Mouse (Mus musculus) retina, postnatal 7 days (tissue): ENCODE measurements around the gene Bcor.

ENCODE experiments used
- DNase-seq: peaks from one replicate; pipeline ENCODE4 v3.0.0-alpha.2; 2012; ENCODE audit warnings: low read depth, low spot score

The Bcor gene

DNA sequence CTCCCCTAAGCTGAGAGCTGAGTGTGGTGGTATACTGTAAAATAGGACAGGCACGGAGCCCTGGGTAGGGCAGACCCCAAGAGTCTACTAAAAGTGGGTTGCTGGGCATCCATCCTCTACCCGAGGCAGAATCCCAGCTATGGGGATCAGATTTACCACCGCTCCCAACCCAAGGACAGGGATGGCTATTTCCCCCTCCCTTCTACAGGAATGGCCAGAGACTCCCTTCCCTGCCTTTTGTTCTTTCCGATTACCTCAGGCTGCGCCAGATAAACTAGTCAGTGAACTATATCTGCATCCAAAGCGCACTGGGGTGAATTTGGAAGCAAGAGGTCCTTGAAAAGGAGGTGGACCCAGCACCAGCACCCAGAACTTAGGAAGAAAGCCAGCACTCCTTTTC, 93.1 kb downstream of the Bcor start:
- no peak for DNase-seq

DNA sequence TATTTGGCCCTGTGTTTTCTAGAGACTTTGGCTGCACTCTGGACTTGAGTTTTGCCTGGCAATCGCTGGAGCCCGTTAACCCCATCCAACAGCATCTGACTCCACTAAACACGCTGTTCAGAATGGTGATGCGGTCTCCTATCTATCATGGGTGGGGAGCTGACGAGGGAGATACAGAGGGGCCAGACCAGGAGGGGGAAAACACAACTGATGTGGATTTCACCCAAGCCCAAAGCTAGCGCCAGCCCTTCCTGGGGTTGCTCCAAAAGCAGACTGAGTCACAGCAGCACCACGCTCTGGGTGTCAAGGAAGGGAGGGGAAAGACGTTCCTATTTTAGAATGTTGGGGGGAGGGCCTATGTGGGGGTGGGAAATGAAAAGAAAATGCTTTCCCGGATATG, 94.4 kb downstream of the Bcor start:
- no peak for DNase-seq

DNA sequence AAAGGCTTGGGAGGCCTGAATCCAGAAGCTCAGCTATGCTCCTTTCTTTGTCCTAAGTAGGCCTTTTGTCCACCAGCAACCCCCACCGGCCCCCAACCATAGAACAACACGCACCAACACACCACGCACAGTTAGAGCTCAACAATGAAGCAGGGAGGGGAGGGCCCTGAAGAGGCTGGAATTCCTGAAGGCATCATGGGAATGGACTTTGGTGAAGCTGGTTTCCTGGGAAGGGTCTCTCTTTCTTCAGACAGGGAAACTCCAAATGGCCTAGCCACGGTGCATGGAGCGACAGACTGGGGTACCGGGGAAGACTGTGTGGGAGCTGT, 97.3 kb downstream of the Bcor start:
- DNase-seq = no peak

DNA sequence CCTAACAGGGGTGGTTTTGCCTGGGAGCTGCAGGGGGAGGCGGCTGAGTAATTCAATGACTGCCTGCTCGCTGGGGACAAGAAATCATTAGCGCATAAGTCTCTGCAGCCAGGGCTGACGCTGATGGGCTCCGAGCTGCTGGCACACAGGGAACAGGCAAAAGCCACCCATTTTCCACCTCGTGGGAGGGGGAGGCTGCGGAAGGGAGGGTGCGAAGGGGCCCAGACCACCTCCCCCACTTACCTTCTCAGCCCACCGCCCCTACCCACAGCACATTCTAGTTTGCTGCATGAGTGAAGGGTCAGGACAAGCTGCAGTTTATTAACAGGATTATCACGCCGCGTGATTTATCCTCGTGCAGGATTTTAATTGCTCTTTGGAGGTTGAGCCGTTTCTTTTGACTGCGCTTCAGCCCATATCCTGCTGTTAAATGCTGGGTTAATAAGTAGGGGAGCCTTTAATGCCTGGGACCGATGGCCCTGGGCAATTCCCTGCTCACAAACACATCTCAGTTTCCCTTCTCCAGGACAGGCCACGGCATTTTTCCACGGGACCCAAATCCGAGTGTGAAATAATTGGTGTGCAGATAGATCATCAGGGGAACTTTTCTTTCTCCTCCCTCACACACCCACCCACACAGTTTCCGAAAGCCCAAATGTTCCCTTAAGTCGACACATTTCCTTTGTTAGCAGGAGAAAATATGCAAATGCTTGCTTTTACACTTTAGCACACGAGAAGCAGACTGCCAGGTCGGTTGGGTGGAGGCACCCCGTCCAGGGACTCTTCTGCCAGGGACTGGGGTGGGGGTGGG, 97.8 kb downstream of the Bcor start:
- DNase-seq = no peak

DNA sequence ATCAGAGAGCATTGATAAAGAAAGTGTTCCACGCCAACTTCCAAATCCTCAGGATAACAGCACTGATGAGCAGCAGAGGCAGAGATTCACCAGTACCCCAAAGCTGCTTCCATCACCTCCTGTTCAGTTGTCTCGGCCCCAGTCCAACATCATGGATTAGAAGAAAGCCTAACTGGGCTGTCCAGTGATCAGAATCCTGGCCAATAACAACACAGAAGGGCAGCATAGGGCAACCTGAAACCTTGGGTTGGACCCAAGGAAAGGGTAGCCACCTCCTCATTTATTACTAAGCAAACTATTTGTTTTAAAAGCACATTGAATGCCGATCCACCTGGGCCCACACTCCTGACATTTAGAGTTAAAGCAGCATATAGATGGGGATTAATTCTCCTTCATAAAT, 99.3 kb downstream of the Bcor start:
- DNase-seq = no peak

DNA sequence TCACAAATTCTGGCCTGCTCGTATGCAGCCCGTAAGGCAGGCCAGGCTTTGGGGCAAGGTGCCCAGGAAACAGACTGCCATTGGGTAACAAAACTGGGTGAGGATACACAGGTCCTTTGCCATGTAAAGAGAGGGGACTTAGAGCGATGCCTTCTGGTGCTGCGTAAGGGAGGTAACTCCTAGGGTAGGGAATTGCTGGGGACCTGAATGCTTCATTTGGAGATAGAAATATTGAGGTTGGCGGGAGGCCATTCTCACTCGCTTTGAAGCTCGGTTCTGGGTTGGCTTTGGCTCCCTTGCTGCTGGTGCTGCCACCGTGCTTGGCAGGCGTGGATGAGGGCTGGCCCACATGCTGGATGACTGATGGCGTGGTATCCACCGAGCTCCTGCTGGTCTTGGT, 102.9 kb downstream of the Bcor start:
- DNase-seq = no peak

DNA sequence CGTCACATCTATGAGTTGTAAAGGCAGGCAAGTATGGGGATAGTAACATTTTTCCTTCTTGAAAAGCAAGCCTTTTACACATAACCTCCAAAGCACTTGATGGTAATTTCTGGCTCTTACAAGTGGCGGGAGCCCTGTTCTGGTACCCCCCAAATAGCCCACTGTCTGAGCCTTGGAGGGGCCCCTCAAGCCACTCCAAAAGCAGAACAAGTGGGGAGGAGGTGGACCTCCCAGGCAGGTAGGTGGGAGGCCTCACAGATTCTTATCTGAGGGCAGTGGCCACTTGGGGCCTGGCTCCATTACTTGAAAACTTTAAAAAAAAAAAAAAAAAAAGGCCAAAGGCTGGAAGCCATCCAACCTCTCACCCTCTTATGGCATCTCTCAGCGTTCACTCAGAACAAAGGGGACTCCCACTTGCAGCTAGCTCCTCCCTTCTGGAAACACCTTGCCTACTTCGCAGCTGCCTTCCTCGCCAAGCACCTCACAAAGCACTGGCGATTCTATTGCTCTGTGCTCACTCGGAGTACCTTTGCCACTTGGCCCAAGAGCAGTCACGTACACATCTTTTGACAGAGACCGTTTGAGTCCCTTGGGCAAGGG, 106.7 kb downstream of the Bcor start:
- no peak for DNase-seq

DNA sequence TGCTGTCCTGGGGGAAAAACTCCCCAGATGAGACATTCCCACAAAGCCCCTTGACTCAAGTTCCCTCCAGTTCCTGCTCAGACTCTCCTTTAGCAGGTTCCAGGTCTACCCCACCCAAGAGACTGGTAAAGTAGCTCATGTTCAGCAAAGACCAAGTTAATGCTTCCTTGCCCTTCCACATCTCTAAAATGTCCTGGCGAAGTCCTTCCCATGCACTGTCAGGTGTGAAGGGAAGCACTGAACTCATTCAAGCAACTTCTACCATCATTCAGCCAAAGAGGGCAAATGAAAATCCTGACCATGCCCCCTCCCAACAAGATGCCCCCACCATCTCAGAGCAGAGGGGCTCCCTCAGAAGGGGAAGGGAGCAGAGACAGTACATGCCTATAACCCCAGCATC, 107.5 kb downstream of the Bcor start:
- DNase-seq = no peak

DNA sequence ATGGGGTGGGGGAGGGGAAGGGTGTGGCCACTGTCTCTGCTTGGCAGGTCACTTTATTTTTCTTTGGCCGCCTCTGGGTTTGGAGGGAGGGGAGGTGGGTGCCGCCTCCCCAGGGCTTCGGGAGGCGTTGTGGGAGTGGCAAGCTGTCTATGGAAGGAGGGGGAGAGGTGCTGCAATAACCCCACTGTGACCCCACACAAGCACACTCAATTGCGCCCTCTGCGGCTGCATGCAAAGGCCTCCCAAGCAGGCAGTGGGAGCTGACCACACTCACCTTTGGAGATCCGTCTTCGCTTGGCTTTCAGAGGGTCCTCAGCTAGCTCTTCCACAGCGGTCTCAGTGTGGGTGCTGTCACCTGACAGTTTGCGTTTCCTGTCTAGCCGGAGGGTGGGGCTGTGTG, 111.4 kb downstream of the Bcor start:
- no peak for DNase-seq

DNA sequence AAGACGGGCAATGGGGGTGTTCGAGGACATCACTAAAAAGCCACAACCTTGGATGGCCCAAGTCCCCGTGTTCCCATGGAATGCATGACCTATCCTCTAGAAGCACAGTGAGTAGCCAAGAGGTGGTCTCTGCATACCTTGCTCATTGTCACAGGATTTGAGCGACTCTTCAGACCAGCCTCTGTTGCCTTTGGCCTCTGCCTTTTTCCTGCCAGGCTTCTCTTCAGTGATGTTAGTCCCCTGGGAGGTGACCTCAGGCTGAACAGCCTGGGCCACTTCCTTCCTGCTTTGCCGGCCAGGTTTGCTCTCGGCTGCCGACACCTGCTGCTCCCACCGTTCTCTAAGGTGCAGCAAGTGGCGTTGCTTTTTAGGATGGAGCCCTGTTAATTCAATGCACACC, 112.0 kb downstream of the Bcor start:
- DNase-seq = no peak

DNA sequence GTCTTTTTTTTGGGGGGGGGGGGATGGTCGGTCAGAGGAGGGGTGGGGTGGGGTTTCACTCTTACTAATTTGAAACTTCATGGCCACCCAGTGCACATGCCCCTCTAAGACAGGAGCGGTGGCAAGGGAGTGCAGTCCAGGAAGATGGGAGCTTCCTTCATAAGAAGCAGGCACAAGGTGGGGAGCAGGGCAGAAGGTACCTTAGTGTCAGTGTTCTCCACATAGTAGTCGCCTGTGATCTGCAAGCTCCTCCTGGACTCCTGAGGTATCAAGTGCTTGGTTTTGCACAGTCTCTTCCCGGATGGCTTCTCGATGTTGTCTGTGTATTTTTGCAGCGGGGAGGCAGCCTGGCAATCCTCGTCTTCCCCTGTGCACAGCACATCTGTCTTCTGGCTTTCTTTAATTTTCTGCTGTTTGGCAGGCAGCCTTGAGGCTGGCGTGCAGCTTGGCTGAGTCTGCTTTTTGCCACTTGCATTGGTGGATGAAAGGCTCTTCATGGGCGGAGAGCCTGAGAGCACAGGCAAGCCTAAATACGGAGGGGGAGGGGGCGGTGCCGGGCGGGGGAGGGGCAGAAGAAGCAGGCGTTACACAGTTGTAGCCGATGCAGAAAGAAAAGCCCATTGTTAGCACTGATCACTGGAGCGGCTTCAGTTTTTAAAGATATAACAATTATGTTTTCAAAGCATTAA, 112.8 kb downstream of the Bcor start:
- DNase-seq = no peak

DNA sequence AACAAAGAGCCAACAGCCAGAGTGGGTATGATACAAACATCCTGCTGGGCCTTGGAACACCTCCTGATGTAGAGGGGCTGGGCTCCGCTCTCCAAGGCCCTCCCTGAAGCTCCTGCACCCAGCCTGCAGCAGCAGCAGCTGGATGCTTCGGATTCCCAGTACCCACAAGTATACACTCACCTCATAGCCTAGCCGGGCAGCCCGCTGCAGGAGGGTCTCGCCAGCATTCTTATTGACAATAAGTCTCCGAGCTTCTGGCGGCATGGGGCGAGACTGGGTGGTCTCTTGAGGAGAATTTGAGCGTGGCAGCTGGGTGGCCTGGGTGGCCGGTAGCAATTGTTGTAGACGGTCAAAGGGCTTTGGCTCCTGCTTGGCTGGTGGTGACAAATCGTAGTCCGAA, 113.5 kb downstream of the Bcor start:
- DNase-seq = no peak

DNA sequence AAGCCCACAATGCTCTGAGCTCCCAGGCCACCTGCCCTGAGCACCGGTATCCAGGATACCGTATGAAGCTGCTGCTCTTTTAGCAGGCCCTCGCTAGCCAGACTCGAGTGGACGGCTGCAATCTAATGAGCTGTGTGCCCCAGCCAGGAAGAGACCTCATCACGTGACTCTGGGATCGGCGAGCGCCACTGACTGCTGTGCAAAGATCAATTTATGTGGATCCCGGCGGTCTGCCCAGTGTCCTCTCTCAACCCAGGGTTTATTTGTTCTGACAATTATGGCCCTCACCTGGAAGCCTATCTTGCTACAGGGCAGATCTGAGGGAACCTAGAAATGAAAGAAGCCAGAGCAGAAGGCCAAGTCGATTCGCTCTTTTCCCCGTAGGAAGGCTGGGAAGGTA, 116.8 kb downstream of the Bcor start:
- DNase-seq = no peak

DNA sequence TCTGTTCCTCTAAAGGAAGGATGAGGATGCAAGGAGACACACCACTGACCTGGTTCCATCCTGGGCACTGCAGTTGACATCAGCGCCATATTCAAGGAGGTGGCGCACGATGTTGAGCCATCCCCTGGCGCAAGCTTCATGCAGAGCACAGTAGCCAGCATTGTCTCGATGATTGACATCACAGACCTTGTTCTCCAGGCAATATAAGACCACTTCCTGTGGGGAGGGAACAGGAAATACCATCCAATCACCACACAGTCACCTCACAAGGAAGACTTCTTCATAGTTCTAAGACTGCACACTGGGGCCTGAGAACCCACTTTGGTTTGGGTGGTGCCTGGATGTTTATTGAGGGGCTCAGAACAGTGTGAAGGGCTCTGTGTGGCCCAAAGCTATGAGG, 118.7 kb downstream of the Bcor start:
- no peak for DNase-seq

DNA sequence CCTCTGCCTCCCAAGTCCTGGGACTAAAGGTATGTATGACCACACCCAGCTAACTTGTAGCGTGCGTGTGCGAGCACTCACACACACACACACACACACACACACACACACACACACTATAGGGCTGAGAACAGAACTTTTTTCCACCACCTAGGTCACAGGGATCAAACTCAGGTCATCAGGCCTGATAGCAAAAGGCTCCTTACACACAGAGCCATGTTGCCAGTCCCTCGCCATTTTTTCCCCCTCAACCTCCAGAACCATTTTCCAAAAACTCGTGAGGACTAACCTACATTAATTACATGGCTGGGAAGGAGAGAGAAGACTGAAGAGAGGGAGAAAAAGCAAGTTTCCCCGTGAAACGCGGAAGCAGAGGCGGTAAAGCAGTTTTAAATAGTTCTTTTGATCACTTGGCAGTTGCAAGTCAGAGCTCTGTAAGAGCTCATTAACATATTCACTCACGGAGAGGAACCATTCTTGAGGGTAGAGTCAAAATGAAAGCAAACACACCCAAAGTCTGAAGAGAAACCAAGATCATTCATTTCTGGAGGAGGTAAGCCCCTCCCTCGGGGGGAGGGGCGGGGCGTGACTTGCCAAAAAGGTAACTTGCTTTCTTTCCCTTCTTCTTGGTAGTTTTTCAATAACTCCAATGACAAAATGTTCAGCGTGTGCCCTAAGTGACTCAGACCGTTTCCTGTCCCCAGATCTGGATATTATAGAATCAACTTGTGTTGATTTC, 145.3 kb downstream of the Bcor start:
- DNase-seq = no peak

DNA sequence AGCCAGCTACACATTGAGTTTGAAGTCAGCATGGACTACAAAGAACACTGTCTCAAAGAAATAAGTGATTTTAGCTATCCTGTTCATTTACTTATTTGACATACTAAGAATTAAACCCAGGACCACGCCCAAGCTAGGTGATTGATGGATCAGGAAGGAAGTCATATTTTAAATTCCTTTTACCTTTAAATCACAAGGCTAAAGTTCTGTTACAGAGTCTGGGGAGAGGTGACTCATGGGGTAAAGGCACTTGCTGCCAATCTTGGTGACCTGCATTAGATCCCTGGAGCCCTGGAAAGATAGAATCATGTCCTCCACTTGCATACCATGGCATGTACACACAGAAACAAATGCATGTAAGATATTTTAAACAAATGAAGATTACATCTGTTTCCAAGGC, 149.5 kb downstream of the Bcor start:
- no peak for DNase-seq

DNA sequence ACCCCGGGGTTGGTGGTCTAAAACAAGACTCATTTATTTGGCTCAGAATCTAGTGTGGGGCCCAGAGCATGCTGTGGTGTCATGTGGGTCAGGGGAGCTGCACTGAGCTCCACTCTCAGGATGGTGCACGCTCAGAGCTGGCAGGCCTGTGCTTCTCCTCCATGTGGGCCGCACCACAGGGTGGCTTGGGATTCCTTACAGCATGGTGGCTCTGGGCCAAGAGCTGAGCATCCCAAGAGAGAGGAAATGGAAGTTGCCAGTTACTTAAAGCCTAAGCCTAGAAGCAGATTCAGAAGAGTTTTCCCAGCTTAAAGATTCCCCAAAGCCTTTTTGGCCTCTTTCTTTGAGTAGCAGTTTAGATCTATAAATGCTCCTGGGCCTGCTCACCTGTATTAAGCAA, 151.1 kb downstream of the Bcor start:
- DNase-seq = no peak

DNA sequence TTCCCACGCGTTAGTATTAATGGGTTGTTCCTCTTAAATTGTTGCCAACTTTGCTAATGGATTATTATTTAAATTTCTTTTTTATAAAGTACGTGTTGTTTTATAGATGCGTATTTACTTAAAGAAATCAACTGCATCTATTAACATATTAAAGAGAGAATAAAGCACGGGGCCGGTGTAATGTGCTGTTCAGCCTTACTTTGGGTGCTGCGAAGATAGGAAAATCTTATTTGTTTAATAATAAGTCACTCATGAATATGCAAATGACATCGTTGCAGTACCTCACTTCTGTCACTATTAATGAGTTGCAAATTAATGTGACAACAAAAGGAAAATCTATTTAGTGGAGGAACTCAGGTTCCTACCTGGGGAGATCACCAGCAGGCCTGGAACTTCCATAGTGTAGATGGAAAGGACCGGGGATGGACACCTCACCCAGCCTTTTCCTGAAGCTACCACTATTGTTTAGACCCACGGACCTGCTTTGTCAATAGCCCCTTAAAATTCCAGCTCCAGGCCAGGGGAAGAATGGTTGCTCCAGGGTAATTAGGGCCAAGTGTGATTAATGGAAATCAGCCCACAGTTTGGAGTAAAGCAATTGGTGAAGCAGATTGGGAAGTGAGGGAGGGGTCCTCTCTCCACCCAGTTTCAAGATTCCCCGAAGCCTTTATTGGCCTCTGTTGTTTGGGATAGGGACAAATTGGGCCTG, 152.2 kb downstream of the Bcor start:
- no peak for DNase-seq

DNA sequence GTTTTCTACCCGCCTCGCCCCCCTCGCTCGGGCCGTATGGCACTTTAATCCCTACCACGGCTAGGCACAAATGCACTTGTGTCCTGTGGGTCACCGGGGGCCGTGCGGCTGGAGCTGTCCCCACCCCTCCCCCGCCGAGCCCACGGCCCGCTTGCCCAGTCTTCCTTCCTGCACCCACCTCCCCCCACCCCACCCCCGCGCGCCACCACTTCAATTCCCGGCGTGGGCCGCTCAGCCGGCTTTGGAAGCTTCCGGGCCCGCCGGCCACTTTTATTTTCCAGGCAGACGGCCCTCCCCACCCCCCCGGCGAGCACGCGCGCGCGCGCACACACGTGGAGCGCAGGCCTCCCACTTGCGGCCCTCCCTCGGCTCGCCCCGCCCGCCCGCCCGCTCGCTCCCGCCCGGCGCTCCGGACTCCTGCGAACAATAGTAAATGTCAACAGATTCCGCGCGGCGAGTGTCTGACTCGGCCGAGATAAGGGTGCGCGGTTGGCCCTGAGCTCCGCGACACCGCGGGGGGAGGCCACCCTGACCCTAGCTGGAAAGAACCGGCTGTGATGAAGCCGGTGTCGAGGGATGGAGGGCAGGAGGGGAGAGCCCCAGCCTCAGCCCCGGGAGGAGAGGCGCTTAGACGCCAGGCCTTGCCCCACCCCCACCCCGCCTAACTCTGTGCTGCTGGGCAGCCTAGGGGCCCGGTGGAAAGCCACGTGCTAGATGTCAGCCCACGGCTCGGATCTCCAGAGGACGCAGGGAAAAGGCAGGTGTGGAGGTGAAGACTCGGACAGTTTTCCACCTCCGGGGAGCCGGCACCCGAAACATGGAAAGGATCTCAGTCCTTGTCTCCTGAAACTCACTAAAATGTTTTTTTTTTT, 153.0 kb downstream of the Bcor start:
- peak; percentile 54 for DNase-seq

DNA sequence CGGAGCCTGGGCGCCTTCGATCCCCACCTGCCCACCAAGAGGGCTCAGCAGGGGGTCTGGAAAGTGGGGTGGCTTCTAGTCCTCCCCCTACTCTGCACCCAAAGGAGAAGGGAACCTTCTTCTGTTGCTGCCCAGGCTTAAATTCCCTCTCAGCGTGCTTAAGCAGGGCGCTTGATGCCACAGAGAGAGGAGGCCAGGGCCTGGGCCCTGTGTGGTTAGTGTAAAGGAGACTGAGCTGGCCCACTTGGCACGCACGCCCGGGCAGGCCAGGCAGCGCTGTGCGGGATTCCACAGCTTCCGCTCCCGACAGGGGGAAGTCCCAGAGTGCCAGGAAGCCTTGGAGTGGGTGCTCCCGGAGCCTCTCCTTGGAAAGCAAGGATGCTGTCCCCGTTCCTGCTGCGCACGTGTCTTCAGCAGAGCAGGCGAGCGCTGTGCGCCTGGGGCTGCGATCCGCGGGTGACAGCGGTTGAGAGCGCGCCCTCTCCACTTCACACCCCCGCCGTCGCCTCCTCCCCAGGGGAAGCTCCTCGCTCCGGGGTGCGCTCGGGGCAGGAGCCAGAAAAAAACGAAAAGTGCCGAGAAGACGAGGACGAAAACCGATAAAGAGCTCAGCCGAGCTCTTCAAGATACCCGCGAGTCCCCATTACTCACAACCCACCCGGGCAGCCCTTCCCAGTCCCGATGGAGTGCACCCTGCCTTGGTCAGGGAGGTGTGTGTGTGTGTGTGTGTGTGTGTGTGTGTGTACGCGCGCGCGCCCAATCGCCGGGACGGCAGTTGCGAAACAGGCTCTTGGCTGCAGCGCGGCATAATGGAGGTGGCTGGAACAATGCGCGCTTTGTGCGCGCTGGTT, 153.9 kb downstream of the Bcor start:
- DNase-seq = no peak
